Mouse (Mus musculus): ENCODE results near the gene Dstn. TPM values are rescaled to one million over a fixed set of nuclear protein-coding genes. Genes with fewer than 3 reads are reported as not detected.
A peak's percentile ranks its signal among the peaks of the same experiment; 100 is the strongest.

The Dstn gene
- total RNA-seq, 4 experiments from 2014 or later = 158 to 180 (median 166) TPM

- DNase-seq (ENCODE audit: low spot score in 2 of 2) = peak in 1 of 2 experiments; percentile 20
Observed at GRCm38 (mm10) chr2:143915600-143916135, 548 bp downstream of the Dstn start.

GRCm38 (mm10) chr2:143916229-143916628 lies 1.1 kb downstream of the Dstn start:
- DNase-seq (ENCODE audit: low spot score in 2 of 2) = peak in 1 of 2 experiments; percentile 22

- DNase-seq (ENCODE audit: low spot score in 2 of 2) = no peak
Observed at GRCm38 (mm10) chr2:143917622-143918021, 2.5 kb downstream of the Dstn start.

- no peak for DNase-seq (ENCODE audit: low spot score in 2 of 2)
Observed at GRCm38 (mm10) chr2:143918831-143919502, 3.8 kb downstream of the Dstn start.

GRCm38 (mm10) chr2:143924085-143924484 lies 9.0 kb downstream of the Dstn start:
- no peak for DNase-seq (ENCODE audit: low spot score in 2 of 2)

- no peak for DNase-seq (ENCODE audit: low spot score in 2 of 2)
Observed at GRCm38 (mm10) chr2:143925826-143926225, 10.7 kb downstream of the Dstn start.

- DNase-seq (ENCODE audit: low spot score in 2 of 2) = no peak
Observed at GRCm38 (mm10) chr2:143929607-143930311, 14.6 kb downstream of the Dstn start.

- no peak for DNase-seq (ENCODE audit: low spot score in 2 of 2)
Observed at GRCm38 (mm10) chr2:143932340-143932873, 17.3 kb downstream of the Dstn start.

- no peak for DNase-seq (ENCODE audit: low spot score in 2 of 2)
Observed at GRCm38 (mm10) chr2:143933516-143933915, 18.4 kb downstream of the Dstn start.

- no peak for DNase-seq (ENCODE audit: low spot score in 2 of 2)
Observed at GRCm38 (mm10) chr2:143934439-143934838, 19.3 kb downstream of the Dstn start.

GRCm38 (mm10) chr2:143937861-143938260 lies 22.7 kb downstream of the Dstn start:
- DNase-seq (ENCODE audit: low spot score in 2 of 2) = no peak

- DNase-seq (ENCODE audit: low spot score in 2 of 2) = no peak
Observed at GRCm38 (mm10) chr2:143940406-143940805, 25.3 kb downstream of the Dstn start.

GRCm38 (mm10) chr2:143944796-143945195 lies 29.7 kb downstream of the Dstn start:
- DNase-seq (ENCODE audit: low spot score in 2 of 2) = no peak

GRCm38 (mm10) chr2:143945466-143946075 lies 30.5 kb downstream of the Dstn start:
- DNase-seq (ENCODE audit: low spot score in 2 of 2) = no peak

GRCm38 (mm10) chr2:143946399-143946798 lies 31.3 kb downstream of the Dstn start:
- DNase-seq (ENCODE audit: low spot score in 2 of 2) = no peak

GRCm38 (mm10) chr2:143947981-143948380 lies 32.9 kb downstream of the Dstn start:
- DNase-seq (ENCODE audit: low spot score in 2 of 2) = no peak

GRCm38 (mm10) chr2:143948416-143948815 lies 33.3 kb downstream of the Dstn start:
- no peak for DNase-seq (ENCODE audit: low spot score in 2 of 2)

- no peak for DNase-seq (ENCODE audit: low spot score in 2 of 2)
Observed at GRCm38 (mm10) chr2:143949217-143949616, 34.1 kb downstream of the Dstn start.

- DNase-seq (ENCODE audit: low spot score in 2 of 2) = no peak
Observed at GRCm38 (mm10) chr2:143950290-143951027, 35.3 kb downstream of the Dstn start.

- no peak for DNase-seq (ENCODE audit: low spot score in 2 of 2)
Observed at GRCm38 (mm10) chr2:143951028-143951420, 35.9 kb downstream of the Dstn start.
